Mouse (Mus musculus): Measurements from ENCODE around the gene 2310039H08Rik.

DNA sequence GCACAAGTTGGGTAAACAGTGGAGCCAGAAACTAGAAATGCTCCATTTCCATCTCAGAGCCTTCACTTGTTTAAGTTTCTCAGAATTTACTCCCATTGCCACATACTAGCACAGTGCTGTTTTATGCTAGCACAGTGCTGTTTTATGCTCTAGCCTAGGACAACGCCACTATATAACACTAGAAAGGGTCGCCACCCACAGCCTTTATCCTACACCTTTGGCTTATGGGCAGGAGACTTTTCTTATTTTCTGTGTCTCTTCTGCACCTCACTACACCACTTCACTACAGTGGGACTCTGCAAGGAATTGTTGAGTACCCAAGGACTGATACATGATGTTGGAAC lies 10.8 kb downstream of the 2310039H08Rik start:
- TF ChIP-seq CTCF (IDR thresholded peaks at IDR 0.05), result no peak
- TF ChIP-seq EP300 (IDR thresholded peaks at IDR 0.05), result no peak
